ENCODE assay signal across 8 mouse cellular contexts in the genomic region with DNA sequence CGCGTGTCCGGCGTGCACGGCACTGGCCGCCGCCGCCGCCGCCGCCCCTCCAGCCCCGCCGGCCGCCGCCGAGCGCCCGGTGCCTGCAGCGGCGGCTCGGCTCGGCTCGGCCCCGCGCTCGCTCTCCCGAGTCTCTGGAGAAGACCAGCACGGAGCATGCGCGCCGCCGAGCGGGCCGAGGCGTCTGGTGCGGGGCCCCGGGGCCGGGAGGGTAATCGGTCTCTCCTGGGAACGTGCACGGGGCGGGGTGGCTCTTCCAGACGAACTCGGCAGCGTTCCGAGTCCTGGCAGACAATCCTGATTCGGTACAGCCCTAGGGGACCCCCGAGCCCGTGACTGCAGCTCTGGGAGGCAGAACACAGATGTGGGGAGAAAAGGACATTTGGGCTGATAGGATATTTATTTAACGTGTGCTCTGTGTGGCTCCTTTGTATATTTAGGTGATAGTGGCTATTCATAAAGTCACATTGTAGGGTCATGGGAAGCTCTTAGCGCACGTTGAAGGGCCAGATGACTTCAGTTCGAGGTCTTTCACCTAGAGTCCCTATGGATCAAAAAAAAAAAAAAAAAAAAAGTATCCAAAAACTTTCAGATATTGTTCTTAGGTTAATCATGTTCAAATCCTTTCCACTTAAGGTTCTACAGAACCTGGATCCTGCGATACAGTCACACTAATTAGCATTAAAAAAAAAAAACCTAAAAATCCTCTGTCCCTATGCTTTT. TPM values are rescaled to one million over a fixed set of nuclear protein-coding genes. Genes with fewer than 3 reads are reported as not detected.
DNase-seq lines count a peak whose midpoint lies in the region; ATAC-seq and TF ChIP-seq lines count a peak whose summit lies in the region.

No protein-coding gene starts in this region.

- H3K4me2 ChIP-seq in forebrain, postnatal 0 days (ENCODE audit: low read depth) = peak overlapping the region; percentile 74
- H3K4me2 ChIP-seq in lung, postnatal 0 days (replicated peaks; ENCODE audit: low read depth, low read length) = peak overlapping the region; percentile 76

- H3K4me1 ChIP-seq in cerebellum, adult 2 months (ENCODE audit: control insufficient read depth, insufficient read depth, low read length) = peaks cover 5% of the 10 kb centered on the region
- no peaks in the 10 kb centered on the region for H3K4me1 ChIP-seq in forebrain, postnatal 0 days (ENCODE audit: insufficient read depth)
- H3K4me1 ChIP-seq in lung, postnatal 0 days (ENCODE audit: insufficient read depth, low read depth, low read length) = peaks cover 5% of the 10 kb centered on the region; the same call in 1 of the 2 replicates

- H3K27ac ChIP-seq in cerebellum, adult 2 months (ENCODE audit: insufficient read depth, low read length) = peak overlapping the region; percentile 92
- peak overlapping the region; percentile 94 for H3K27ac ChIP-seq in forebrain, postnatal 0 days (ENCODE audit: low read depth, low read length)
- H3K27ac ChIP-seq in lung, postnatal 0 days (ENCODE audit: low read length) = peak overlapping the region; percentile 99

- ATAC-seq in forebrain, postnatal 0 days = peak; percentile 90
- peak; percentile 84 for ATAC-seq in lung, postnatal 0 days

- no peak; the same call in 1 of the 2 replicates for TF ChIP-seq POLR2A in cerebellum, adult 2 months (IDR thresholded peaks at IDR 0.05; ENCODE audit: borderline replicate concordance, insufficient read depth, low read length)

- H3K9ac ChIP-seq in forebrain, postnatal 0 days = peak overlapping the region; percentile 92
- peak overlapping the region; percentile 98 for H3K9ac ChIP-seq in lung, postnatal 0 days (replicated peaks; ENCODE audit: low read depth)

- TF ChIP-seq EP300 in lung, postnatal 0 days (IDR thresholded peaks at IDR 0.05) = peak; percentile 7; the same call in 1 of the 2 replicates

- no peaks in the 10 kb centered on the region for H3K27me3 ChIP-seq in cerebellum, adult 2 months (ENCODE audit: control insufficient read depth, insufficient read depth, low read length)
- H3K27me3 ChIP-seq in forebrain, postnatal 0 days (ENCODE audit: insufficient read depth, low read length) = no peaks in the 10 kb centered on the region
- H3K27me3 ChIP-seq in lung, postnatal 0 days (replicated peaks; ENCODE audit: insufficient read depth, low read length) = no peaks in the 10 kb centered on the region

- H3K9me3 ChIP-seq in forebrain, postnatal 0 days (ENCODE audit: low read length) = no peaks in the 10 kb centered on the region
- no peaks in the 10 kb centered on the region for H3K9me3 ChIP-seq in lung, postnatal 0 days (ENCODE audit: low read length)

- H3K4me3 ChIP-seq in cerebellum, adult 2 months (replicated peaks; ENCODE audit: insufficient read depth, low read depth, low read length) = peak overlapping the region; percentile 90
- peak overlapping the region; percentile 88 for H3K4me3 ChIP-seq in forebrain, postnatal 0 days (ENCODE audit: low read depth, low read length)
- peak overlapping the region; percentile 98 for H3K4me3 ChIP-seq in lung, postnatal 0 days (ENCODE audit: low read depth, low read length)

- DNase-seq in MN1 (ENCODE audit: low spot score) = peak; percentile 94
- DNase-seq in cerebellum, adult 2 months = peak; percentile 89 to 90
- peak; percentile 85 for DNase-seq in forebrain, postnatal 0 days
- peak; percentile 92 for DNase-seq in heart, postnatal 4 days
- DNase-seq in layer of hippocampus, adult 9-11 months = peak; percentile 68
- DNase-seq in lung, postnatal 0 days (ENCODE audit: low spot score) = peak; percentile 93
- DNase-seq in ovary, postnatal 14 days (ENCODE audit: low spot score) = peak; percentile 79
- peak; percentile 87 for DNase-seq in thymus, postnatal 14 days

- no peak for TF ChIP-seq CTCF in cerebellum, adult 2 months (IDR thresholded peaks at IDR 0.05; ENCODE audit: borderline replicate concordance, insufficient read depth, low read depth, low read length)
- TF ChIP-seq CTCF in forebrain, postnatal 0 days (IDR thresholded peaks at IDR 0.05; ENCODE audit: low read depth) = no peak
- TF ChIP-seq CTCF in lung, postnatal 0 days (IDR thresholded peaks at IDR 0.05) = peak; percentile 22

- 1% methylated on average over 50 of the region's 54 CpGs for WGBS in cerebellum, adult 2 months
- under 1% methylated on average over 54 of the region's 54 CpGs for WGBS in forebrain, postnatal 0 days
- 1% methylated on average over 49 of the region's 54 CpGs for WGBS in lung, postnatal 0 days

- no peaks in the 10 kb centered on the region for H3K36me3 ChIP-seq in forebrain, postnatal 0 days (ENCODE audit: insufficient read depth)
- no peaks in the 10 kb centered on the region for H3K36me3 ChIP-seq in lung, postnatal 0 days (ENCODE audit: insufficient read depth, low read length)

RNA-seq across cellular contexts. Expression of gene Sos2, which starts 0.6 kb away (rescaled TPM):
- polyA plus RNA-seq in cerebellum, adult 2 months (2012; rRNA removed) = 50.3 and 56.4 TPM in 2 replicates
- 29.8 and 30.4 TPM in 2 replicates for total RNA-seq in forebrain, postnatal 0 days (2014; rRNA removed)
- 3.6 and 5.6 TPM in 2 replicates for polyA plus RNA-seq in forebrain, postnatal 0 days (2015; fragmentation: Nextera tagmentation; extraction: Ambion mirVana)
- total RNA-seq in heart, postnatal 4 days (2021) = 10 to 100 TPM; 28.2 to 30.3 TPM
- 10.6 and 11.9 TPM in 2 replicates for polyA plus RNA-seq in lung, postnatal 0 days (2015; fragmentation: Nextera tagmentation; extraction: Ambion mirVana)

RNA-seq across cellular contexts. Expression of gene L2hgdh, which starts 42.4 kb away (rescaled TPM):
- polyA plus RNA-seq in cerebellum, adult 2 months (2012; rRNA removed) = 11.9 and 12.9 TPM in 2 replicates
- total RNA-seq in forebrain, postnatal 0 days (2014; rRNA removed) = 12.3 and 13.3 TPM in 2 replicates
- 5.7 and 8.5 TPM in 2 replicates for polyA plus RNA-seq in forebrain, postnatal 0 days (2015; fragmentation: Nextera tagmentation; extraction: Ambion mirVana)
- total RNA-seq in heart, postnatal 4 days (2021) = 10 to 100 TPM; 23.5 to 23.8 TPM
- 3.7 and 4.5 TPM in 2 replicates for polyA plus RNA-seq in lung, postnatal 0 days (2015; fragmentation: Nextera tagmentation; extraction: Ambion mirVana)

RNA-seq across cellular contexts. Expression of gene Atp5s, which starts 42.5 kb away (rescaled TPM):
- 33.3 and 33.8 TPM in 2 replicates for polyA plus RNA-seq in cerebellum, adult 2 months (2012; rRNA removed)
- total RNA-seq in forebrain, postnatal 0 days (2014; rRNA removed) = 16.1 and 19.9 TPM in 2 replicates
- 23.0 and 25.7 TPM in 2 replicates for polyA plus RNA-seq in forebrain, postnatal 0 days (2015; fragmentation: Nextera tagmentation; extraction: Ambion mirVana)
- total RNA-seq in heart, postnatal 4 days (2021) = 10 to 100 TPM; 16.9 to 21.2 TPM
- 18.5 and 21.4 TPM in 2 replicates for polyA plus RNA-seq in lung, postnatal 0 days (2015; fragmentation: Nextera tagmentation; extraction: Ambion mirVana)

Comparison
In these comparisons a context has a peak if more than half of its experiments do, and no peak if none do; other contexts are left out.
1. Peak in every context shown above with its lines: DNase-seq, ATAC-seq, H3K4me3 ChIP-seq and H3K27ac ChIP-seq.